Mouse (Mus musculus): ENCODE results near the gene Syt13.

Gene Syt13

GRCm38 (mm10) chr2:92914933-92915553, at the start of gene Syt13:
Syt13 (plus strand) TSS chr2:92915098.
- DNase-seq (ENCODE audit: low spot score), result peak; percentile 41

- DNase-seq (ENCODE audit: low spot score), result no peak
Observed at GRCm38 (mm10) chr2:92866616-92867015, 48.3 kb upstream of the Syt13 start.

GRCm38 (mm10) chr2:92870139-92870836, 44.6 kb upstream of the Syt13 start:
- no peak for DNase-seq (ENCODE audit: low spot score)

- DNase-seq (ENCODE audit: low spot score), result no peak
Observed at GRCm38 (mm10) chr2:92871093-92871686, 43.7 kb upstream of the Syt13 start.

- DNase-seq (ENCODE audit: low spot score), result no peak
Observed at GRCm38 (mm10) chr2:92872652-92873051, 42.2 kb upstream of the Syt13 start.

DNA sequence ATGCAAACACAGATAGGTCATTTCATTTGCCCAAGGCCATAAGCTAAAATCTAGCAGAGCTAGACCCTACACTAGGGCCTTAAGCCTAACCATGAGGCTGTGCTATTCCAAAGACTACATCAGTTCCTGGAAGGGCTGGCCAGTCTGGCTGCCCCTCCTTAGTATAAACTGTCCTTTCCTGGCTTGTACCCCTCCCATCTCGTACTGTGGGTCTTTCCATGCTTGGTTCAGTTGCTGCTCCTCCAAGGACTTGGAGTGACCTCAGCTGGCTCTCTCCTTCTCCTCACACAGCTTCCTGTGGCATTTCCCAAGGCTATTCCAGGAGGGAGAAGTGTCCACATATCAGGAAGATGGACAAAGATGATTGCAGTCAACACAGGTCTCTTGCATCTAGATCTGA, 40.3 kb upstream of the Syt13 start:
- no peak for DNase-seq (ENCODE audit: low spot score)

DNA sequence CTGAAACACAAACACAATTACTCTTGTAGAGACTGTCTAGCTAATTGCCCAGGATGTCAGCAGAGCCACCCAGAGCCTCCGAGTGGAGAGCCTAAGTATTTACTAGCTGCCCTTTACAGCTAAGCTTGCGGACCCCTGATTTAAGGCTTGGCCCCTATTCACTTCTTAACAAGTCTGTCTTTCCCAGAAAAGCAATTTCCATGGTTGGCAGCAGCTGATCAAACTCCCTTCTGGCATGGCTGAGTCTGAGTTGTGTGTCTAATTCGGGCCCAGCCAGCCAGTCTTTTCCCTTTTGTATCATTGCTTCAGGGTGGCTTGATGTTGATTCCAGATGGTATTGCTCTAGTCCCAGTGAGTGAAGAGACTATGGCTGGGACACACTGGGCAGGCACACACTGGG, 37.4 kb upstream of the Syt13 start:
- no peak for DNase-seq (ENCODE audit: low spot score)

- peak; percentile 48 for DNase-seq (ENCODE audit: low spot score)
Observed at GRCm38 (mm10) chr2:92883039-92883911, 31.6 kb upstream of the Syt13 start.

- DNase-seq (ENCODE audit: low spot score), result no peak
Observed at GRCm38 (mm10) chr2:92883912-92884243, 31.0 kb upstream of the Syt13 start.

DNA sequence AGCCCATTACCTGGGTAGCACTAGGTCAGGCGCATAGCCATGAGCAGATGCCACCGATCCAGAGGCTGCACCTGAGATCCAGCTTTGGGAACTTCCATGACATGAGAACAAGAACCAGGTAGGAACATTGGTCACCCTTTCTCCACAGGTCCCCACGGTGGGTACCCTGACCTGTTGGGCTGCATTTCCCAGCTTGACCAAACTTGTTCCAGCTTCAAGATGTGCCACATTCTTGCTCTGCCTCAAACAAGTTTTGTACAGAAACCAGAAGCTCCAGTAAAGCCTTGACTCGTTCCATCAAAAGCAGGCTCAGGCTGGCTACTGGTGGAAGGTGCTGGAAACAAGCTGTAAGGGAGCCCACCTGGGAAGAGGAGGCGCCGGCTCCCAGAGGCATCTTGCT, 29.9 kb upstream of the Syt13 start:
- no peak for DNase-seq (ENCODE audit: low spot score)

DNA sequence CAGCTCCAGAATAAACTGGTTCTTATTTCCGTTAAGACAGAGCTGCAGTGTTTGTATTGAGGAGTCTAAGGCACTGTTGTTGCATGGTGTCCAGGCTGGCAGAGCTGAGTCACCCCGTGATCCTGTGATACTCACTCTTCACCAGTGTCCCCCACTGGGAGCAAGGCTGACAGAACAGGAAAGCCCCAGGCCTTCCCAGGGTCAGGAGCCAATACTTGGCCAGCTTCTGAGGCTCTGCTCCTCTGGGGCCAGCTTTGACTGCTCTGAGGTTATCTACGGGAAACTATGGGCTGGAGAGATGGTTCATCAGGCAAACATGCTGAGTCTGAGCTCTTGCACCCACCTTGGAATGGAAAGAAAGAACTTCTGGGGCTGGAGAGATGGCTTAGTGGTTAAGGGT, 28.0 kb upstream of the Syt13 start:
- DNase-seq (ENCODE audit: low spot score), result no peak

DNA sequence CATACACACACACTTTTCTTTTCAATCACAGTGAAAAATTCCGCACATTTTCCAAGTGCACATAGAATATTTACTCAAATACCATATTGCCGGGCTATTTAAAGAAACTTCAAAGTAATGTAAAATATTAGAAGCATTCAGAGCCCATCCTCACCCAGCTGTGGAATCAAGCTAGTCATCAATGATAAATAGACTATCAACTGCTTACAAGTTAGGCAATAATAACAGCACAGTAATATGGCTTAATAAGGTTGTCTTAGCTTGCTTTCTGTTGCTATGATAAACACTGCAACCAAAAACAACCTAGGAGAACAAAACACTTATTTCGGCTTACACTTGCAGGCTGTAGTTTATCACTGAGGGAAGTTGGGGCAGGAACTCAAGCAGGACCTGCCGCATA, 22.4 kb upstream of the Syt13 start:
- no peak for DNase-seq (ENCODE audit: low spot score)

DNA sequence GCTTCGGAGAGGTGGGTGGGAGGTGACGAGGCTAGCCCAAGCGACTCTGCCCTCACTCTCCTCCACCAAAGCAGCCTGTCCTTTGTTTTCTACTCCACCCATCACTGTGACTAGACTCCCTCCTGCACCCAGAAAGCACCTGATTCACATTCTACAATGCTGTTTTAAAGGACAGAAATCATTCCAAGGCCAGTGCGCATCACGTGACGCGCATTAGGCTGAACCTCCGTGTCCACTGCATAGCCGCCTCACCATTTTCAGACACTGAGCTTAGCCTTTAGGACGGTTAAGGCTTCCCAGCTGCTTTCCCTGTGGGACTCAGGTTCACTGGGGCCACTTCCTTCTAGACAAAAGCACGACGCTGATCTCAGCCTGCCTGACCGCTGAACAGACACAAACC, 11.2 kb upstream of the Syt13 start:
- DNase-seq (ENCODE audit: low spot score), result no peak

DNA sequence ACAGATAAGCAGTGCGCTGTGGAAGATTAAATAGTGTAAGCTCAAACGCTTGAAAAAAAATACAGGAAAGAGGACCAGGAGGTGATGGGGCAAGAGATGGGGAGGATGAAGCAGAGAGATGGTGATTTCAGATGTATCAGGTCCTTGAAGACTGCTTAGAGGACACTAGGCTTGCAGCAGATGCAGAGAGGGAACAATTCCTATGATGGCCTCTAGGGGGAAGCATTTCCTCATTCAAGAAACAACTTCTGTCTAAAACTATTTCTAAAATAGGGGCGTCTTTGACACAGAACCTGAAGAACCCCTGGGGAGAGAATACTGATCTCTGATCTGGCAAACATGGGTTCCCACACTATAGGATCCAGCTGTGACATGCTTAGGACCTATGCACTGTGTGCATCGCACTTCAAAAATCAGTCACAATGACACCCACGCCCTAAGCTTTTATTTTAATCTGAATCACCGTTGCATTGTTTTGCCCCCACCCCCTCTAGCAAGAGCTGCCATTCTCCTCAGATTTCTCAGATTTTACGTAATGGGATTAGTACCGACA, 10.5 kb upstream of the Syt13 start:
- peak; percentile 34 for DNase-seq (ENCODE audit: low spot score)

DNA sequence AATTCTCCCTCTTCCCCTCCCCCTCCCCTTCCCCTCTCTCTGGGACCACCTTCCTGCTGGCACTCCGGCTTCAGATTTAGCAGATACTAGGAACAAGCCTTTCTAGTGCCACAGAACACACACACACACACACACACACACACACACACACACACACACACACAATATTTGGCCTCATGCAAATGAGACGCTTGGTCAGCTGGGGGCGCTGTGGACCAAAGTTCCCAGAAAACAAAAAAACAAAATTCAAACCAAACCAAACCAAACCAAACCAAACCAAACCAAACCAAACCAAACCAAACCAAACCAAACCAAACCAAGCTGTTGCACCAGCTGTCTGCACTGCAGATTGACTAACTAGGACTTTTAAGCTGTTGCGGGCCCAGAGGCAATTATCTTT, 4.5 kb upstream of the Syt13 start:
- no peak for DNase-seq (ENCODE audit: low spot score)

DNA sequence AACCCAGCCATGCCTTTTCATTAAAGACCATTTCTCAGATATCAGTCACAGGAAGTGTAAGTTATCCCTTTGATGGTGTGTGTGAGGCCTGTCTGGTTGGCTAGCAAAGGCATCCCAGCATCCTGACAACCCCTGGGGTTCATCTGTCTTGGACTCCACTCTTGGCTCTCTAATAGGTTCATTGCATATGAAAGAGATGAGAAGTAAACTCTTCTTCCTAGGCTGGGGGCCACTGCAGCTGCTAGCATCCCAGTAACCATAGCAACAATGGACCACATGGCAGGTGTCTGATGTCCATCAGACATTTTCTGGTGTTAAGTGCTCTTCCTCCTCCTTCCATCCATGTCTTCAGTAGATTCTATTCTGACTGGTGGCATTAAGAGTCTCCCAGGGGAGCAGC, 2.6 kb upstream of the Syt13 start:
- no peak for DNase-seq (ENCODE audit: low spot score)

DNA sequence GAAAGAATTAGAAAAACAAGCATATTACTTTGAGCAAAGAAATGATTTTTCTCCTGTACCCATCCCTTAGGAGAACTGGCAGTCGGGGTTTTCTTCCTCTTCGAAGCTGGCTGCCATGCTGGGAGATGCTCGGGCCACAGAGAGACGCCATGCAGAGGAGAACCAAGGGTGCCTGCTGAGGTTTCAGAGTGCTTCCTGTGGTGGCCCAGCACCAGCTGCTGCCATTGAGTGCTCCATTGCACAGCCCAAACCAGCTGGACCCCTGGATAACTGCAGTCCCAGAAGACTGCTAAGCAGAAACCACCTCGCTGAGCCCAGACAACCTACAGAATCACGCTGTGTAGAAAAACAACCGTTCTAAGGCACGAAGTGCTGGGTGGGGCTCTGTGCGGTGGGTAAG, 1.6 kb upstream of the Syt13 start:
- DNase-seq (ENCODE audit: low spot score), result no peak

DNA sequence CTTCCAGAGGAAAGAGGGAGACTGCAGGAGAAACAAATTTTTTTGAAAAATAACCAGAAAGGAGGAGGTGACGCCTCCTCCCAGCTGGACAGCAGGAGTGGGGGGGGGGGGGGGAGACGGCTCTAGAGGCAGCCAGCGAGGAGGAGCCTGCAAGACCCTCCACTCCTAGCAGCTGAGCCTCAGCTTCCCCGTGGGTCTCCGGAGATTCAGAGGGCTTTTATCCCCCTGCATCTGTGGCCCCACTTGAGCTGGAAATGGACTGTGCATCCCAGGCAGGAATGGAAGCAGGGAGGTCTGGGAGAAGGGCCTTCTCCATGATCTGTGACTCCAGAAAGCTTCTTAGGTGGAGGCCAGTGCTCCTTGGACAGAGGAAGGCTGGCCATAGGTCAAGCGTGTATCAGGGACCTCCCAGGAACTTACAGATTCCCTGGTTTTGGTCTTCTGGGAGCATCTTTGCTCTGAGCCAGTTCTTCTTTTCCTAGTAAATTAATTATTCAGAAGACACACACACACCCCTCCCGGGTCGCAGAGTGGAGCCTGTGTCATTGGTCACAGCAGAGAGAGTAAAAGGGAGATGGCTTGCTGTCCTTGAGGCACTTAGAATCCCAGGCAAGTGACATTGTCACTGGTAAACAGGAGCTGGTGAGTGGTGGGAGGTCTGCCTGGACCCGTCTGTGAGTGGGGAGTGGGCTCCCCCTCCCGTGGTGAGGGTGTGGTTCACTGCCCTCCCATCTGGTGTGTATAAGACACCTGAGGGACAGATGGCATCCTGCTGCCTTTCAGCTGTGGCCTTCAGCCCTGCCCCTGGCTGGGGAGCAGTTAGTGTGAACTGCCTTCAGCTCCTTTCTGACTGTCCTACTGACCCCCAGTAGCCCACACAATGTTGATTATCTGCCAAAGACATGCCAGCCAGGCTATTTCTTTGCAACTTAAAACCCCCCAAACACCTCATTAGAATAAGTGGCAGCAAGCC, 1.0 kb downstream of the Syt13 start:
- DNase-seq (ENCODE audit: low spot score), result no peak

- no peak for DNase-seq (ENCODE audit: low spot score)
Observed at GRCm38 (mm10) chr2:92917405-92918142, 2.7 kb downstream of the Syt13 start.

- DNase-seq (ENCODE audit: low spot score), result no peak
Observed at GRCm38 (mm10) chr2:92920709-92921108, 5.8 kb downstream of the Syt13 start.

Data from left cerebral cortex, adult 11 months (tissue).